Mouse (Mus musculus) neutrophil, adult 5-6 weeks (primary cell): Measurements from ENCODE around the gene Fbp2. TPM values are rescaled to one million over a fixed set of nuclear protein-coding genes. Genes with fewer than 3 reads are reported as not detected.

Source experiments
- total RNA-seq: library from RNA; stranded (forward); fragments of 200-1000 nt; gene quantifications from 2 replicates; pipeline ENCODE4 v1.2.3, GENCODE M21; 2017

Gene Fbp2
- total RNA-seq, 1 experiment from 2014 or later = not detected

Other genes starting within 250 kb of the Fbp2 start
- 3.3 and 4.4 TPM in 2 replicates for gene 6720489N17Rik, start 234.2 kb downstream of the Fbp2 start, total RNA-seq
- gene Platr25, start 97.7 kb downstream of the Fbp2 start, total RNA-seq = 17.7 and 24.3 TPM in 2 replicates
- gene Gm5141, start 72.6 kb downstream of the Fbp2 start, total RNA-seq = 3.7 and 4.4 TPM in 2 replicates
- not detected in 2 replicates for gene Fbp1, start 29.9 kb upstream of the Fbp2 start, total RNA-seq
- gene 2010111I01Rik, start 106.5 kb upstream of the Fbp2 start, total RNA-seq = 28.4 and 44.1 TPM in 2 replicates